Mouse (Mus musculus): ENCODE data around the gene Gm49673.
"Not testable (repeated sequence)": the region's sequence is repeated elsewhere in the genome, so short reads cannot be mapped to it uniquely, and the experiment has no call there.

Gene Gm49673

GRCm38 (mm10) chr17:8138116-8138515, 9.5 kb downstream of the Gm49673 start:
- in situ Hi-C loops (cut with MboI; ENCODE audit: low sequenced_read_pairs), result not testable (repeated sequence)

- in situ Hi-C loops (cut with MboI; ENCODE audit: low sequenced_read_pairs), result not testable (repeated sequence)
Measured at GRCm38 (mm10) chr17:8130849-8131248, 16.7 kb downstream of the Gm49673 start.

- in situ Hi-C loops (cut with MboI; ENCODE audit: low sequenced_read_pairs), result not testable (repeated sequence)
Measured at GRCm38 (mm10) chr17:8129578-8129977, 18.0 kb downstream of the Gm49673 start.

GRCm38 (mm10) chr17:8128326-8128993, 19.1 kb downstream of the Gm49673 start:
- in situ Hi-C loops (cut with MboI; ENCODE audit: low sequenced_read_pairs), result not testable (repeated sequence)

- in situ Hi-C loops (cut with MboI; ENCODE audit: low sequenced_read_pairs), result not testable (repeated sequence)
Measured at GRCm38 (mm10) chr17:8124586-8124985, 23.0 kb downstream of the Gm49673 start.

GRCm38 (mm10) chr17:8122974-8123373, 24.6 kb downstream of the Gm49673 start:
- in situ Hi-C loops (cut with MboI; ENCODE audit: low sequenced_read_pairs), result not testable (repeated sequence)

- in situ Hi-C loops (cut with MboI; ENCODE audit: low sequenced_read_pairs), result not testable (repeated sequence)
Measured at GRCm38 (mm10) chr17:8116928-8117327, 30.7 kb downstream of the Gm49673 start.

GRCm38 (mm10) chr17:8116378-8116777, 31.2 kb downstream of the Gm49673 start:
- in situ Hi-C loops (cut with MboI; ENCODE audit: low sequenced_read_pairs), result not testable (repeated sequence)

- in situ Hi-C loops (cut with MboI; ENCODE audit: low sequenced_read_pairs), result not testable (repeated sequence)
Measured at GRCm38 (mm10) chr17:8112199-8112598, 35.4 kb downstream of the Gm49673 start.

GRCm38 (mm10) chr17:8101297-8101609, 46.3 kb downstream of the Gm49673 start:
- in situ Hi-C loops (cut with MboI; ENCODE audit: low sequenced_read_pairs), result not testable (repeated sequence)

- in situ Hi-C loops (cut with MboI; ENCODE audit: low sequenced_read_pairs), result not testable (repeated sequence)
Measured at GRCm38 (mm10) chr17:8100405-8101296, 46.9 kb downstream of the Gm49673 start.

- in situ Hi-C loops (cut with MboI; ENCODE audit: low sequenced_read_pairs), result not testable (repeated sequence)
Measured at GRCm38 (mm10) chr17:8096199-8096598, 51.4 kb downstream of the Gm49673 start.

GRCm38 (mm10) chr17:8095653-8096052, 51.9 kb downstream of the Gm49673 start:
- in situ Hi-C loops (cut with MboI; ENCODE audit: low sequenced_read_pairs), result not testable (repeated sequence)

- in situ Hi-C loops (cut with MboI; ENCODE audit: low sequenced_read_pairs), result not testable (repeated sequence)
Measured at GRCm38 (mm10) chr17:8092537-8093526, 54.8 kb downstream of the Gm49673 start.

- in situ Hi-C loops (cut with MboI; ENCODE audit: low sequenced_read_pairs), result not testable (repeated sequence)
Measured at GRCm38 (mm10) chr17:8091320-8091719, 56.3 kb downstream of the Gm49673 start.

GRCm38 (mm10) chr17:8069847-8070246, 77.7 kb downstream of the Gm49673 start:
- in situ Hi-C loops (cut with MboI; ENCODE audit: low sequenced_read_pairs), result not testable (repeated sequence)

- in situ Hi-C loops (cut with MboI; ENCODE audit: low sequenced_read_pairs), result not testable (repeated sequence)
Measured at GRCm38 (mm10) chr17:8056637-8057138, 90.9 kb downstream of the Gm49673 start.

- in situ Hi-C loops (cut with MboI; ENCODE audit: low sequenced_read_pairs), result not testable (repeated sequence)
Measured at GRCm38 (mm10) chr17:8055919-8056589, 91.5 kb downstream of the Gm49673 start.

GRCm38 (mm10) chr17:8051247-8051646, 96.3 kb downstream of the Gm49673 start:
- in situ Hi-C loops (cut with MboI; ENCODE audit: low sequenced_read_pairs), result not testable (repeated sequence)

- in situ Hi-C loops (cut with MboI; ENCODE audit: low sequenced_read_pairs), result not testable (repeated sequence)
Measured at GRCm38 (mm10) chr17:8050218-8050617, 97.4 kb downstream of the Gm49673 start.

Data from CH12F3 (cell line).